Mouse (Mus musculus) lung, embryonic 16.5 days (tissue): ENCODE measurements around the gene Rnf43. TPM values are rescaled to one million over a fixed set of nuclear protein-coding genes. Genes with fewer than 3 reads are reported as not detected.
A peak's percentile ranks its signal among the peaks of the same experiment; 100 is the strongest.

Experiments used
- ATAC-seq: fragments of 200-750 bp; cut with Nextera tagmentation; 2 replicates; pipeline ENCODE4 v1.8.0; 2017; ENCODE audit warnings: low read depth, mild to moderate bottlenecking, moderate library complexity
- H3K27ac ChIP-seq: fragments of 300-500 bp; sonication (generic); 2 replicates; pipeline ENCODE4 v1.5.1; 2014; ENCODE audit warnings: mild to moderate bottlenecking, control low read depth, low read length
- H3K27me3 ChIP-seq: fragments of 300-500 bp; sonication (generic); 2 replicates; pipeline ENCODE4 v1.6.1; 2014; ENCODE audit warnings: low read depth, low read length, mixed read lengths; ENCODE audit not compliant: control insufficient read depth, insufficient read depth
- H3K36me3 ChIP-seq: fragments of 300-500 bp; sonication (generic); 2 replicates; pipeline ENCODE4 v1.6.1; 2014; ENCODE audit warnings: low read length; ENCODE audit not compliant: control insufficient read depth, insufficient read depth
- H3K4me1 ChIP-seq: fragments of 300-500 bp; sonication (generic); replicated peaks from 2 replicates; pipeline ENCODE4 v1.6.1; 2014; ENCODE audit warnings: low read length, mixed read lengths; ENCODE audit not compliant: control insufficient read depth, insufficient read depth
- H3K4me2 ChIP-seq: fragments of 300-500 bp; sonication (generic); 2 replicates; pipeline ENCODE4 v1.6.1; 2014; ENCODE audit warnings: low read depth, low read length, control low read depth
- H3K4me3 ChIP-seq: fragments of 300-500 bp; sonication (generic); 2 replicates; pipeline ENCODE4 v1.5.1; 2014; ENCODE audit warnings: mild to moderate bottlenecking, low read length, control low read depth
- H3K9ac ChIP-seq: fragments of 300-500 bp; sonication (generic); 2 replicates; pipeline ENCODE4 v1.6.1; 2014; ENCODE audit warnings: low read length, control low read depth
- H3K9me3 ChIP-seq: fragments of 300-500 bp; sonication (generic); 2 replicates; pipeline ENCODE4 v1.6.1; 2016; ENCODE audit warnings: low read length; ENCODE audit not compliant: control insufficient read depth
- WGBS: fragments of 180-500 bp; shearing (Covaris S2); extraction: QIAGEN DNeasy Blood & Tissue Kit; methylation state at CpG from one replicate; pipeline ENCODE4 v1.1.7; 2014; 5-methylcytosine and 5-hydroxymethylcytosine counted together
- polyA plus RNA-seq: library from polyadenylated mRNA; unstranded; fragments of >200 nt; fragmentation: Nextera tagmentation; extraction: Ambion mirVana; gene quantifications from 2 replicates; pipeline ENCODE4 v1.2.1, GENCODE M21; 2015

The Rnf43 gene
- polyA plus RNA-seq, 1 experiment from 2014 or later, result 15.8 TPM

DNA sequence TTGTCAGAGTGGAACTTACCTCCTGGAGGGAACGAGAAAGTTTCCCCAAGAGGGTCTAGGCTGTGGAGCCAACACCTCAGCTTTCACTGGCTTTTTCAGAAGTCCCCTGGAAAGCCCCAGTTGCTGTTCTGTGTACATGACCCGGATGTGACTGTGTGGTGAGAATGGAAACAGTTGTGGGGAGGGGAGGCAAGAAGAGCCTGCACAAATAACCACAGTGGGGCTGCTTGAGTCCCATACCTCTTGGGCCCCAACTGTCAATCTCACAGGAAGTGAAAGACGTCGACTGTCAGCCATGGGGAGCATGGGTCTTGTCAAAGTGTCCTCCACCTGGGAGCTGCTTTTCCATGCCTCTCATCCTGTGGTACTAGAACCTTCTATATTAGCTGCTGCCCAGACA lies 82.4 kb downstream of the Rnf43 start:
- whole genome bisulfite sequencing, result 67% methylated on average over 4 of the region's 4 CpGs
- Histone ChIP-seq H3K36me3 (peaks cover 15% of the 10 kb centered on the region), H3K27ac (no peak overlapping the region)

DNA sequence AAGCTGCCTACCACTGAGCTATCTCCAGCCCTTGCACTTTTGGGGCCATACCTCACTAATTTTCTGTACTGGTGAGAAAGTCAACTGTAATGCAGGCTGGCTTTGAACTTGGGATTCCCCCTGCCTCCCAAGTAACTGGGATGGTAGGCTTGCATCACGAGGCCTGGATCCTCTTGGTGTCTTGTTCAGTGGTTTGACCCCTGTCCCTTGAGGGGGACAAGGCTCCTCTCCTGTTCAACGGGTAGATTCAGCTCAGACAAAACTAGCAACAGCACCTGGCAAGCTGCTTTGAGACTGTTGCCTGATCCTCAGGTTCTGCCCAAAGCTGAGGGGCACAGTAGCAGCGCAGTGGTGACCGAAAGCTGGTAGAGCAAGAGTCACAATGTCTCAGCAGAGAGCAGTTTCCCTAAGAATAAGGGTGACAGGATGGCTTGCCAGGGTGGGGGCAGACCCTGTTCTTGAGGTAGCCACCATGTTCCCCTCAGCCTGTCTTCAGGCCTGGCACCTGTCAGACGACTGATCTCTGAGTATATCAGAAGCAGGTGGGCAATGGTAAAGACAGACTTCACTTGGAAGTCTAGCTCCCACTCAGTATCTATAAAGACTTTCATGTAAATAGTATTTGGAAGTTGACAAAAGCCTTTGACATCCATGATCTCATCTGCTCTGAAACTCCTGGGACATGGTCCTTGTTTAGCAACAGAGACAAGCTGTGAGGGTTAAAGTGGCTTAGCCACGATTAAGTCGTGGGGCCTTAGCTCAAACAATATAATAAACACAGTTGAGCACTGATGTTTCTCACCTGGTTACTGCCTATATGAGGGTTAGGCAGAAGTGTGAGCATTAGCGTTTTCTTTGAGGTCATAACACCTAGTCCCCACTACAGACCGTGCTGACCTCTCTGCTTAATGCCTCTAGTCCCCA lies 83.4 kb downstream of the Rnf43 start:
- 75% methylated on average over 9 of the region's 9 CpGs for WGBS
- no peak for ATAC-seq
- no peaks in the 10 kb centered on the region for H3K4me1 ChIP-seq

More for the DNA sequence above, 82.4 kb downstream of the Rnf43 start:
- Histone ChIP-seq H3K27me3 (no peaks in the 10 kb centered on the region), H3K4me2 (no peak overlapping the region), H3K9me3 (no peaks in the 10 kb centered on the region), H3K4me1 (no peaks in the 10 kb centered on the region), H3K9ac (no peak overlapping the region), H3K4me3 (no peak overlapping the region)
- ATAC-seq, result no peak

DNA sequence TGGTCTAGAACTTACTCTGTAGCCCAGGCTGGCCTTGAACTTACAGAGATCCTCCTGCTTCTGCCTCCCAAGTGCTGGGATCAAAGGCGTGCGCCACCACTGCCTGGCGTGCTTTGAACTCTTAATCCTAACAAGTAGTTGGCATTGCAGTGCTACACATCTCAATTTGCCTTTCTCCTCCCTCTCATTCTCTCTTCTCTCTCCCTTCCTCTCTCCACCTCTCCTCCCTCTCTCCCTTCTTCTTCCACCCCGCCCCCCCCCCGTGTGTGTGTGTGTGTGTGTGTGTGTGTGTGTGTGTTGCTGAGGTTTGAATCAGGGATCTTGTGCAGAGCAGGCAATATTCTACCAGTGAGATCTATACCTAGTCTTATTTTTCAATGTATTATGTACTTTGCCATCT lies 84.8 kb downstream of the Rnf43 start:
- no peak for ATAC-seq
- Histone ChIP-seq H3K9me3 (no peaks in the 10 kb centered on the region), H3K4me3 (no peak overlapping the region), H3K36me3 (peaks cover 9% of the 10 kb centered on the region), H3K27ac (no peak overlapping the region), H3K4me2 (no peak overlapping the region), H3K27me3 (no peaks in the 10 kb centered on the region), H3K4me1 (no peaks in the 10 kb centered on the region), H3K9ac (no peak overlapping the region)
- 94% methylated on average over 5 of the region's 5 CpGs for WGBS

More for the DNA sequence above, 83.4 kb downstream of the Rnf43 start:
- H3K27me3 ChIP-seq, result no peaks in the 10 kb centered on the region
- H3K4me3 ChIP-seq, result no peak overlapping the region
- H3K9me3 ChIP-seq, result no peaks in the 10 kb centered on the region
- H3K36me3 ChIP-seq, result peaks cover 9% of the 10 kb centered on the region
- H3K9ac ChIP-seq, result no peak overlapping the region
- H3K4me2 ChIP-seq, result no peak overlapping the region
- H3K27ac ChIP-seq, result no peak overlapping the region

DNA sequence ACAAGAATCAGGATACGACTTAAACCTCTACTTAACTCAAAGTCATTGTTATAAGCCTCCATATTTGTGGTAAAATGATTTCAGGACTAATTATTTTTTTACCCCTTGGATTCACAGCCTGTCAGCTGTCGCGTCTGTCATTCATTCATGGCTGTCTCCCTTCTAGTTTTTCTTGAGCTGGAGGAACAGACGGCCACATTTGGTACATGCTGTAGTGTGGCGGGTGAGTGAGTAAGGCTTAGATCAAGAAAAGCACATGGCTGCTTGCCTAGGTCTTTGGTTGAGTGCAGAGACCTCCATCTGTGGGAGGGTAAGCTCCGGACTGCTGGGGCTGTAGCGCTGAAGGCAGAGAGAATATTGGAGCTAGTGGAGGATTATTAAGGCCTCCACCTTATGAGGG lies 85.2 kb downstream of the Rnf43 start:
- WGBS, result 92% methylated on average over 7 of the region's 7 CpGs

DNA sequence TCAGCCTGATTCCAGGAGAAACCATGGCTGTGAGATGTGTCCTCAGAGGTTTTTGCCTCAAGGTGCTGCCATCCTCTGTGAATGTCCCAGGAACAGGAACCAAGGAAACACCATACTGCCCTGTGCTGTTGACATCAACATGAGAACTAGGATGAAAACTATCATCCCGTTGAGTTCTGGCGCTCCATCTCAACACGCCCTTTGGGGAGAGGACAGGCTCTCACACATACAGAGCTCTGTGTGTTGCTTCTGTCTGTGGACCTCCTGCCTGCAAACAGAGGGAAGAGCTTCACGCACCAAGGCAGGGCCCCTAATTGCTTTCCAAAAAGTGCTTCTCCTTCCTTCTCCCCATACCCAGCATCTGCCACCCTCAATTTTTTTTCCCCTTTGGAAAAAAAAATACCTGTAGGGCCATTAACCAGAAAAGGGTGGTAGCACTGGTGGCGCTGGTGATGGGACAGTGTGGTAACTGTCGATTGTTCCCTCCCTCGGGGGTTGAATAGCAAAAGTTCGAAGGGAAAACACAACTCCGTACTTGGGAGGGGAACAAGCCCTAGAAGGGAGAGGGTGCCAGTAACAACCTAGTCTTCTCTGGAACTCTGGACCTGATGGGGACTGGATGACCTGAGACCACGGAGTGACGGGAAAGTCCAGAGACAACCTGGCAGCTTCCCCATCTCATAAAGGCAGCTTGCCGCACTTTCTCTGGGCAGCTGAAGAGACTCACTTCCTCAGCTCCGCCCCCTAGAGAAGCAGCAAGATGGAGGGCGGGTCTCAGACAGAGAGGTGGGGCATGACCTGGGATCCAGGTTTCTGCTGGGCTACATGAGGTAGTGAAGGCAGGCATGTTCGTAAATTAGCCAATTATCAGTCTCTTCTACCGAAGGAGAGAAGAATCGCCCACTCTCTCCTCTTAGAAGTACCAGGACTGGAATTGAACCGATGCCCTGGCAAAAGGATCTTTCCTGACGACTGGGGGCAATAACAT lies 85.9 kb downstream of the Rnf43 start:
- no peaks in the 10 kb centered on the region for H3K27me3 ChIP-seq
- H3K9ac ChIP-seq, result no peak overlapping the region
- H3K4me2 ChIP-seq, result peak overlapping the region; percentile 9
- 0 out of 2 replicates have a peak, but pooled peaks have one; percentile 47 for ATAC-seq
- 30% methylated on average over 19 of the region's 19 CpGs for whole genome bisulfite sequencing
- H3K4me1 ChIP-seq, result no peaks in the 10 kb centered on the region
- H3K27ac ChIP-seq, result peak overlapping the region; percentile 43; the same call in 1 of the 2 replicates
- no peaks in the 10 kb centered on the region for H3K9me3 ChIP-seq
- no peak overlapping the region for H3K4me3 ChIP-seq
- H3K36me3 ChIP-seq, result peaks cover 4% of the 10 kb centered on the region

More for the DNA sequence above, 85.2 kb downstream of the Rnf43 start:
- no peaks in the 10 kb centered on the region for H3K27me3 ChIP-seq
- no peak overlapping the region for H3K27ac ChIP-seq
- no peak overlapping the region for H3K4me3 ChIP-seq
- H3K36me3 ChIP-seq, result peaks cover 8% of the 10 kb centered on the region
- no peaks in the 10 kb centered on the region for H3K4me1 ChIP-seq
- no peak for ATAC-seq
- no peaks in the 10 kb centered on the region for H3K9me3 ChIP-seq
- no peak overlapping the region for H3K9ac ChIP-seq
- no peak overlapping the region for H3K4me2 ChIP-seq

DNA sequence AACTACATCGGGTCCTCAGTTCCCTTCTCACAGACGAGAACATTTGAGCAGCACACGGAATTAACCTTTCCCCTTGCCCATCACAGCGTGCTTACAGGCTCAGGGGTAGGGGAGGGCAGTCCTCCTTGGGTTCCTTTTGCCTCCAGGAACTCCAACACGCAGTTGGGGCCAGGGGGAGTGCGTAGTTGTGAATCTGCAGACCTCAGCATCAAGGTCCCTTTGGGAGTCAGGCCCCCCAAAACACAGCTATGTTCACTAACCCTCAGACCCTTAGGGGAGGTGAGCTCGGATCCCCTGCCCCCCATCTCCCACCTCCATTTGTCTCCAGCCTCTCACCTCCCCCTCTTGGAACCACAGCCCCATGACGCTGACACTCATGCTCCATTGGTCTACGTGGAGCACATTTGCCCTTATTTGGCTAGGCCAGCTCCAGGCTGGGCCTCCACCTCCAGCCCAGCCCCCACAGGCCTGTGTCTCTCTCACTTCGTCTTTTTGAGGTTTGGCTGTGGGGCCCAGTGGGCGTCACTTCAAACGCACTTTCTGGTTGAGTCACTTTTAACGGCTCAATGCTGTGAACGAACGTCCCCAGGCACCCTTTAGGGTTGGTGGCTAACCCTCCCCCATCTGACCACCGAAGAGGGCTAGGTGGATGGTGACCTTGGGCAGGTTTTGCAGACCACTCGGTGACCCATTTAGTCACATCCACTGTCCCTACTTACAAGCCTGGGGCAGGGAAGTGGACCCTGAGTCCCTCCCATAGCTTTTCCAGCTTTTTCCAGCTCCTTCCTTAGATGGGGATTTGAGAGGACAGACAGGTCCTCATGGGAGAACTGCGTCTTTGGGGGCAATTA lies 86.9 kb downstream of the Rnf43 start:
- WGBS, result 36% methylated on average over 18 of the region's 18 CpGs
- H3K36me3 ChIP-seq, result no peaks in the 10 kb centered on the region
- peak overlapping the region; percentile 43; the same call in 1 of the 2 replicates for H3K27ac ChIP-seq
- H3K9me3 ChIP-seq, result no peaks in the 10 kb centered on the region
- no peak overlapping the region for H3K4me3 ChIP-seq
- H3K4me1 ChIP-seq, result no peaks in the 10 kb centered on the region
- no peak overlapping the region for H3K9ac ChIP-seq
- peak overlapping the region; percentile 9; the same call in 1 of the 2 replicates for H3K4me2 ChIP-seq
- peak; percentile 76 for ATAC-seq
- H3K27me3 ChIP-seq, result no peaks in the 10 kb centered on the region

DNA sequence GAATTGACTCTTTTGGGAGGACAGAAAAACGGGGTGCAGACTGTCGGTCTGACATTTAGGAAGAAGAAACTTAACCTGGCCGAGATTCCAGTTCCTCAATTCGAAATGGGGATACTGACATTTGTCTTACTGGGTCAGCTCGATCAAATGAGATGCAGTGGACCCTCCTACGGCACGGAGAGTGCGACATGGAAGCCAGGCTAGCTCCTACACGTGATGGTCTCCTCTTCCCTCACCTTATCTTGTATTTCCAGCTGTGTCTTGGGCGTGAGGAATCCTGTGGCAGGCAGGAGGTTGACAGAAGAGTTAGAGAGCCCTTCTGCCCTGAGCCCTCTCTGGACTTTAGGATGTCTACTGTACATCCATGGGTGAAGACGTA lies 87.5 kb downstream of the Rnf43 start:
- no peaks in the 10 kb centered on the region for H3K4me1 ChIP-seq
- WGBS, result 70% methylated on average over 11 of the region's 11 CpGs
- no peak for ATAC-seq
- no peak overlapping the region for H3K9ac ChIP-seq
- H3K4me3 ChIP-seq, result no peak overlapping the region
- H3K27me3 ChIP-seq, result no peaks in the 10 kb centered on the region
- H3K9me3 ChIP-seq, result no peaks in the 10 kb centered on the region
- no peak overlapping the region for H3K27ac ChIP-seq
- no peak overlapping the region for H3K4me2 ChIP-seq
- H3K36me3 ChIP-seq, result no peaks in the 10 kb centered on the region

- H3K4me2 ChIP-seq, result no peak overlapping the region
- H3K4me3 ChIP-seq, result no peak overlapping the region
- no peaks in the 10 kb centered on the region for H3K9me3 ChIP-seq
- H3K36me3 ChIP-seq, result no peaks in the 10 kb centered on the region
- no peak overlapping the region for H3K27ac ChIP-seq
- WGBS, result 40% methylated on average over 3 of the region's 3 CpGs
- no peaks in the 10 kb centered on the region for H3K4me1 ChIP-seq
- no peaks in the 10 kb centered on the region for H3K27me3 ChIP-seq
- no peak overlapping the region for H3K9ac ChIP-seq
- ATAC-seq, result no peak
Observed at GRCm38 (mm10) chr11:87750521-87750920, 88.0 kb downstream of the Rnf43 start.
